Mouse (Mus musculus): ENCODE measurements at regions not wholly inside any gene's neighbourhood (a gene's known extent, or its start where the extent isn't known, plus 50 kb on each side); places are given as distances from the start of the nearest gene placed in this dataset.
"Not testable (repeated sequence)": the region's sequence is repeated elsewhere in the genome, so short reads cannot be mapped to it uniquely, and the experiment has no call there.

DNA sequence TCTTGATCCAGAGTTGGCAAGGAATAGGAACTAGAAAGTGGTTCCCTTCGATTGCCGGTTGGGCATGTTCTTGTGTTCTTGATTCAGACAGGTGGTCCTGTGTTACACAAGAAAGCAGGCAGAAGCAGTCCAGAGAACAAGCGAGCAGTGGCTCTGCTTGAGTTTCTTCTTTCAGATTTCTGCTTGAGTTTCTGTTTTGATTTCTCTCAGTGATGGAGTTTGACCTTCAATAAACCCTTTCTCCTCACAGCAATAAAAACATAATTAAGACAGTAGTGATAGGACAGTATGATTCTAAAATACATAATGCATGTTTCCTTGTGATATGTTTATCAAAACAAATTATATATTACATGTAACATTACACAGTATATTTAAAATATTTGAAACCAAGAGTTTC, 59.1 kb downstream of the Klf6 start:
- no peak overlapping the region for H3K4me3 ChIP-seq (ENCODE audit: low read length)
- peak; percentile 69 for ATAC-seq

DNA sequence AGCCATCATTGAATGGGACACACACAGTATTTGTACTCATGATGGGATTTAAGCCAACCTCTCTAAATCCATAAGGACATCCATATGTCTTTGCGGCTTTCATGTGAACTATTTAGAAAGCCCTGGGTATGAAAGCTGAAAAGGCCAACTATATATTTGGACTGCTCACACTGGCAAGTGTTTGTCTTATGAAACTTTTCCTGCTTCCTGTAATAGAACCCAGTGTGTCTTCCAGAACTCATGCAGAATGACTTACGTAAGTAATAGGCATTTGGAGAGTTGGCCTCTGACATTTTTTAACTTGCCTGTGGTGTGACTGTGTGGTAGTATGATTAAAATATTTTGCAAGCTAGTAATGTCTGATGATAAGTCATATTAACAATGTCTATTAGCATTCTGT, 70.2 kb downstream of the Klf6 start:
- no peaks in the 10 kb centered on the region for H3K9me3 ChIP-seq (ENCODE audit: control insufficient read depth, low read length)
- H3K27me3 ChIP-seq (replicated peaks; ENCODE audit: control insufficient read depth, insufficient read depth, low read length), result no peaks in the 10 kb centered on the region
- no peak overlapping the region for H3K4me2 ChIP-seq (ENCODE audit: low read depth, low read length)
- no peaks in the 10 kb centered on the region for H3K4me1 ChIP-seq (ENCODE audit: control insufficient read depth, insufficient read depth, low read length)
- H3K9ac ChIP-seq (ENCODE audit: low read depth, low read length), result no peak overlapping the region
- WGBS, result 83% methylated on average over 2 of the region's 2 CpGs
- ATAC-seq, result no peak
- H3K27ac ChIP-seq (ENCODE audit: low read length), result no peak overlapping the region
- H3K36me3 ChIP-seq (ENCODE audit: control insufficient read depth, insufficient read depth, low read length), result no peaks in the 10 kb centered on the region
- no peak overlapping the region for H3K4me3 ChIP-seq (ENCODE audit: low read length)

More for the DNA sequence above, 59.1 kb downstream of the Klf6 start:
- Histone ChIP-seq H3K9ac (ENCODE audit: low read depth, low read length) (no peak overlapping the region), H3K36me3 (ENCODE audit: control insufficient read depth, insufficient read depth, low read length) (no peaks in the 10 kb centered on the region), H3K4me2 (ENCODE audit: low read depth, low read length) (no peak overlapping the region), H3K27me3 (replicated peaks; ENCODE audit: control insufficient read depth, insufficient read depth, low read length) (no peaks in the 10 kb centered on the region), H3K9me3 (ENCODE audit: control insufficient read depth, low read length) (no peaks in the 10 kb centered on the region), H3K4me1 (ENCODE audit: control insufficient read depth, insufficient read depth, low read length) (no peaks in the 10 kb centered on the region), H3K27ac (ENCODE audit: low read length) (no peak overlapping the region)
- WGBS, result 52% methylated on average over 3 of the region's 3 CpGs

DNA sequence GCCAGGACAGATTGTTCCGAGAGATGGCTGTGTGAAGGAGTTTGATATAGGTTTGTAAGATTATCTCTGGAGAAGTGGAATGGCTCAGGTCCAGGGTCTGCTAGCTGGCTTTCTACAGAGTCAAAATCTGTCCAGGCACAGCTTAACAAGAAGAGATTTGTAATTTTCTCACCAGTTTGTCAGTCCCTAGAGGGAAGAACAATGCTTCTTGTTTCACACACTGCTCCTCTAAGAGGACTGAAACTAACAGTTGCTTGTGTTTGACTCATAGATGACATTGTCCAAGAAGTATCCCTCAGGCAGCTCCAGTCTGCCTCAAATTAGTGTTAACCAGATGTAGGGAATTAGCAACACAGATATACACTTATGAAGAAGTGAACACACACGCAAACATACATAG, 76.2 kb downstream of the Klf6 start:
- Histone ChIP-seq H3K4me1 (ENCODE audit: control insufficient read depth, insufficient read depth, low read length) (no peaks in the 10 kb centered on the region), H3K9me3 (ENCODE audit: control insufficient read depth, low read length) (no peaks in the 10 kb centered on the region), H3K9ac (ENCODE audit: low read depth, low read length) (no peak overlapping the region), H3K27ac (ENCODE audit: low read length) (no peak overlapping the region), H3K4me3 (ENCODE audit: low read length) (no peak overlapping the region), H3K27me3 (replicated peaks; ENCODE audit: control insufficient read depth, insufficient read depth, low read length) (no peaks in the 10 kb centered on the region), H3K36me3 (ENCODE audit: control insufficient read depth, insufficient read depth, low read length) (no peaks in the 10 kb centered on the region), H3K4me2 (ENCODE audit: low read depth, low read length) (no peak overlapping the region)
- no peak for ATAC-seq
- WGBS, result 79% methylated on average over 2 of the region's 2 CpGs

DNA sequence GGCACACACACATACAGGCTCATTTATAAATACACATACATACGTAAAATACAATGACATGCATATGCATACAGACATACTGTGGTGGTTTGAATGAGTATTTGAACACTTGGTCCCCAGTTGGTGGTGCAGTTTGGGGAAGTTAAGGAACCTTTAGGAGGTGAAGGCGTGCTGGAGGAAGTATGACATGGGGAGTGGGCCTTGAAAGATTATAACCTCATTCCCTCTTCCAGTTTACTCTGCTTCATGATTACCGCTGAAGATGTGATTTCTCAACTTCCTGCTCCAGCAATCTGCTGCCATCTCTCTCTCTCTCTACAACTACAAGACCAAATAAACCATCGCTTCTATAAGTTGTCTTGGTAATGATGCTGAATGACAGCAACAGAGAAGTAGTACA, 76.7 kb downstream of the Klf6 start:
- Histone ChIP-seq H3K9ac (ENCODE audit: low read depth, low read length) (no peak overlapping the region), H3K27ac (ENCODE audit: low read length) (no peak overlapping the region), H3K36me3 (ENCODE audit: control insufficient read depth, insufficient read depth, low read length) (no peaks in the 10 kb centered on the region), H3K27me3 (replicated peaks; ENCODE audit: control insufficient read depth, insufficient read depth, low read length) (no peaks in the 10 kb centered on the region), H3K9me3 (ENCODE audit: control insufficient read depth, low read length) (no peaks in the 10 kb centered on the region), H3K4me2 (ENCODE audit: low read depth, low read length) (no peak overlapping the region), H3K4me1 (ENCODE audit: control insufficient read depth, insufficient read depth, low read length) (no peaks in the 10 kb centered on the region), H3K4me3 (ENCODE audit: low read length) (no peak overlapping the region)
- no peak for ATAC-seq
- WGBS, result 90% methylated on average over 4 of the region's 4 CpGs

DNA sequence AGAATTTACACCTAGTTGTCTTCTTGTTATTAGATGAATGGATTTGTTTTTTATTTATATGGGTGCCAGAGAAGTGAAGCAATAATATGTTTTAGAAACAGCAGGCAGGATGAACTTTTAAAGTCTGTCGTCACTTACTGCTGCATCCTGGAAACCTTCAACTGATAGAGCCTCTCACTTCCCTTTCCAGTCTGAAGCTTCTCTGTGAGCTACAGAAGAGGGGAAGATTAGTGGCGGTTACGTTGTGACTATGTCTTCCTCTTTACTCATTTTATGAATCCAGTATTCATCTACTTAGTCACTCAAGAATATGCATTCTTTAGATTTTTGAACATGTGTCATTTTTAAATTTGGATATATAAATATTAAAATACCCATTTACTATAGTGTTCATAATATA, 78.1 kb downstream of the Klf6 start:
- H3K27me3 ChIP-seq (replicated peaks; ENCODE audit: control insufficient read depth, insufficient read depth, low read length), result no peaks in the 10 kb centered on the region
- no peaks in the 10 kb centered on the region for H3K4me1 ChIP-seq (ENCODE audit: control insufficient read depth, insufficient read depth, low read length)
- H3K4me3 ChIP-seq (ENCODE audit: low read length), result no peak overlapping the region
- no peaks in the 10 kb centered on the region for H3K36me3 ChIP-seq (ENCODE audit: control insufficient read depth, insufficient read depth, low read length)
- no peak overlapping the region for H3K9ac ChIP-seq (ENCODE audit: low read depth, low read length)
- 73% methylated on average over 3 of the region's 3 CpGs for WGBS
- no peak overlapping the region for H3K27ac ChIP-seq (ENCODE audit: low read length)
- H3K4me2 ChIP-seq (ENCODE audit: low read depth, low read length), result no peak overlapping the region
- ATAC-seq, result no peak
- no peaks in the 10 kb centered on the region for H3K9me3 ChIP-seq (ENCODE audit: control insufficient read depth, low read length)

DNA sequence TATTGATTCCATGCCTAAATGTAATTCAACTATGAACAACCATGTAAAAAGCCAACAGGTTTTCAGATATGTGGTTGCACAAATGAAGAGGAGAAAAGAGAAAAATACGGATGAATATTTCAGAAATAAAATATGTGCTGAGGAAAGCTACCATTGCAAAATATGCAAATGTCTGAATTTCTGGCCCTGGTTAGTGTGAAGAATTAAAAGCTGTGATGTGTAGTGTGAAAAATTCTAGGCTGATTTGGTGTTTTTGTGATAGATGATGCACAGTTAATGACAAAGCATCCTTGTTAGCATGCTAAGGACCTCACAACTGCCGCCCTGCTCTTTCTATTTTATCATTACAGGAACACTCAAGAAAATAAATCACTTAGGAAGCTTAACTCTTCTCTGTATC, 91.6 kb downstream of the Klf6 start:
- H3K4me1 ChIP-seq (ENCODE audit: control insufficient read depth, insufficient read depth, low read length), result no peaks in the 10 kb centered on the region
- H3K9me3 ChIP-seq (ENCODE audit: control insufficient read depth, low read length), result no peaks in the 10 kb centered on the region
- no peaks in the 10 kb centered on the region for H3K36me3 ChIP-seq (ENCODE audit: control insufficient read depth, insufficient read depth, low read length)
- no peak overlapping the region for H3K27ac ChIP-seq (ENCODE audit: low read length)
- no peak overlapping the region for H3K9ac ChIP-seq (ENCODE audit: low read depth, low read length)
- ATAC-seq, result no peak
- H3K27me3 ChIP-seq (replicated peaks; ENCODE audit: control insufficient read depth, insufficient read depth, low read length), result no peaks in the 10 kb centered on the region
- 85% methylated on average over 2 of the region's 2 CpGs for WGBS
- no peak overlapping the region for H3K4me2 ChIP-seq (ENCODE audit: low read depth, low read length)
- H3K4me3 ChIP-seq (ENCODE audit: low read length), result no peak overlapping the region

DNA sequence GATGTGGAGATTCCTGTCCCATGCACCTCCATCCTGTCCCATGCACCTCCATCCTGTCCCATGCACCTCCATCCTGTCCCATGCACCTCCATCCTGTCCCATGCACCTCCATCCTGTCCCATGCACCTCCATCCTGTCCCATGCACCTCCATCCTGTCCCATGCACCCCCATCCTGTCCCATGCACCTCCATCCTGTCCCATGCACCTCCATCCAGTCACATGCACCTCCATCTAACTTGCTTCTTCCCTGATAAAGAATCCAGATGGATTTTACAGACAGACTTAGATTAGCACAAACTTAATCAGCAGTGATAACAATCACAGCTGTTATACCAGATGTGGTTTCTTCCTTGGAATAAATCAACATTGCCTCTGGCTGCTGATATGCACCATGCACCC, 93.8 kb downstream of the Klf6 start:
- not testable (repeated sequence) for H3K4me2 ChIP-seq (ENCODE audit: low read depth, low read length); H3K9ac ChIP-seq (ENCODE audit: low read depth, low read length); H3K4me1 ChIP-seq (ENCODE audit: control insufficient read depth, insufficient read depth, low read length); H3K9me3 ChIP-seq (ENCODE audit: control insufficient read depth, low read length); H3K27ac ChIP-seq (ENCODE audit: low read length); H3K27me3 ChIP-seq (replicated peaks; ENCODE audit: control insufficient read depth, insufficient read depth, low read length); H3K36me3 ChIP-seq (ENCODE audit: control insufficient read depth, insufficient read depth, low read length); H3K4me3 ChIP-seq (ENCODE audit: low read length); ATAC-seq

DNA sequence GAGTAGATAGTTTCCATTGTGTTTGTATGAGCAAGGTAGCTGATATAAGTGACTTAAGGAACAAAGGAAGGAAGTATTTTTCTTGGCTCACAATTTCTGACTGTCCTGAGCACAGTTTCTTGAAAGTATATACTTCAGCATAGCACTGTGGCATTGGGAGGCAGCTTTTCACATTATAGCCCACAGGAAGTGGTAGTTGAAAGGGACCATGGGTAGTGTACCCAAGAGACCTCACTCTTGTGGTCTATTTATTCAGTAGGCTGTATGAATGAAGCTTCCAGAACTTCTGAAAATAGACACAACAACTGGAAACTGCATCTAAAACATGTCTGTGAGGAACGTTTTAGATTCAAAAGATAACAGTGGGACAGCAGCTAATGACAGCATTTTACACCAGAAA, 94.9 kb downstream of the Klf6 start:
- Histone ChIP-seq H3K4me2 (ENCODE audit: low read depth, low read length) (no peak overlapping the region), H3K4me3 (ENCODE audit: low read length) (no peak overlapping the region), H3K36me3 (ENCODE audit: control insufficient read depth, insufficient read depth, low read length) (no peaks in the 10 kb centered on the region), H3K4me1 (ENCODE audit: control insufficient read depth, insufficient read depth, low read length) (no peaks in the 10 kb centered on the region), H3K9ac (ENCODE audit: low read depth, low read length) (no peak overlapping the region), H3K9me3 (ENCODE audit: control insufficient read depth, low read length) (no peaks in the 10 kb centered on the region), H3K27me3 (replicated peaks; ENCODE audit: control insufficient read depth, insufficient read depth, low read length) (no peaks in the 10 kb centered on the region), H3K27ac (ENCODE audit: low read length) (no peak overlapping the region)
- no peak for ATAC-seq
- WGBS, result 49% methylated on average over 1 of the region's 1 CpGs

DNA sequence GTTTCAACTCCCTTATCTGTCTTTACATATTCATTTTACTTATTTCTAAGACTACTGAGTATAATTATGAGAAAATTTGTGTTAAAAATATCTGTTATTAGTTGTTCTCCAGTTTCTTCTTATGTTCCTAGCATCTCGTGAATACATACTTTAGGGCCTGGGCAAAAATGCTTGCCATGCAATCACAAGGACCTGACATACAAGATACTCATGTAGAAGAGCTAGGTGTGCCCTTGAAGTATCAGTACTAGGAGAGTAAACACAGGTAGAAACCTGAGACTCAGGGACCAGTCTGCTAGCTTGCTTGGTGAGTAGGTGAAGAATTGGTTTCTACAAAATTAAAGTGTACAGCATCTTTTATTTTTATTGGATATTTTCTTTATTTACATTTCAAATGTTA, 101.7 kb downstream of the Klf6 start:
- ATAC-seq, result no peak
- Histone ChIP-seq H3K4me2 (ENCODE audit: low read depth, low read length) (no peak overlapping the region), H3K9me3 (ENCODE audit: control insufficient read depth, low read length) (no peaks in the 10 kb centered on the region), H3K9ac (ENCODE audit: low read depth, low read length) (no peak overlapping the region), H3K4me3 (ENCODE audit: low read length) (no peak overlapping the region), H3K36me3 (ENCODE audit: control insufficient read depth, insufficient read depth, low read length) (no peaks in the 10 kb centered on the region), H3K4me1 (ENCODE audit: control insufficient read depth, insufficient read depth, low read length) (no peaks in the 10 kb centered on the region), H3K27me3 (replicated peaks; ENCODE audit: control insufficient read depth, insufficient read depth, low read length) (no peaks in the 10 kb centered on the region), H3K27ac (ENCODE audit: low read length) (no peak overlapping the region)
- 96% methylated on average over 1 of the region's 1 CpGs for WGBS

DNA sequence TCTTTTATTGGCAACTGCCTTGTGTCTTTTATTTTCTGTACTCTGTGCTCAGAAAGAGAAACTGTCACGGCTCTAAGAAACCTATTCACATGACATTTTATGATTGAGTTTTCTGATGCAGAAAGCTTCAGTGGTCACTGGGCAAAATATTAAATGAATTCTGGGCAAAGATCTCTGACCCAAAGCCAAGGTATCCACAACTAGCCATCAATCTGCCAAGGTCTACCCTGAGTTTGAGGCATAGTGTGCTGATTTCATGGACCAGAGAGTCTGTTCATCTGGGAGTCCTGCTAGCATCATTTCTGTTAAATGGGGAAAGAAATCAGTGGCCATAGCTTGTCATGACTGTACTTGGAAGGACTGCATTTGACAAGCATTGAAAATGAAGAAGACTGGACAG, 103.3 kb downstream of the Klf6 start:
- H3K4me2 ChIP-seq (ENCODE audit: low read depth, low read length), result no peak overlapping the region
- H3K27me3 ChIP-seq (replicated peaks; ENCODE audit: control insufficient read depth, insufficient read depth, low read length), result no peaks in the 10 kb centered on the region
- WGBS, result 89% methylated on average over 1 of the region's 1 CpGs
- H3K27ac ChIP-seq (ENCODE audit: low read length), result no peak overlapping the region
- no peak overlapping the region for H3K4me3 ChIP-seq (ENCODE audit: low read length)
- no peaks in the 10 kb centered on the region for H3K36me3 ChIP-seq (ENCODE audit: control insufficient read depth, insufficient read depth, low read length)
- no peaks in the 10 kb centered on the region for H3K9me3 ChIP-seq (ENCODE audit: control insufficient read depth, low read length)
- no peak for ATAC-seq
- H3K4me1 ChIP-seq (ENCODE audit: control insufficient read depth, insufficient read depth, low read length), result no peaks in the 10 kb centered on the region
- no peak overlapping the region for H3K9ac ChIP-seq (ENCODE audit: low read depth, low read length)
